Mouse (Mus musculus) c-Kit-positive CD71-positive TER-119-positive erythroid progenitor cells, embryonic 14.5 days (primary cell): Measurements from ENCODE around the gene Nanos1.

Experiments
- DNase-seq: peaks from one replicate; pipeline ENCODE4 v3.0.0-alpha.2; 2013; ENCODE audit warnings: low spot score

Gene Nanos1

GRCm38 (mm10) chr19:60755438-60756191 lies at the start of gene Nanos1:
Gene Nanos1 (plus strand): TSS chr19:60755987.
- DNase-seq: peak; percentile 85

- peak; percentile 66 for DNase-seq
Measured at GRCm38 (mm10) chr19:60709193-60709900, 46.4 kb upstream of the Nanos1 start.

- no peak for DNase-seq
Measured at GRCm38 (mm10) chr19:60710196-60710595, 45.6 kb upstream of the Nanos1 start.

- no peak for DNase-seq
Measured at GRCm38 (mm10) chr19:60712577-60712976, 43.2 kb upstream of the Nanos1 start.

- no peak for DNase-seq
Measured at GRCm38 (mm10) chr19:60716381-60716780, 39.4 kb upstream of the Nanos1 start.

GRCm38 (mm10) chr19:60730281-60730852 lies 25.4 kb upstream of the Nanos1 start:
- peak; percentile 79 for DNase-seq

- no peak for DNase-seq
Measured at GRCm38 (mm10) chr19:60731299-60731698, 24.5 kb upstream of the Nanos1 start.

- no peak for DNase-seq
Measured at GRCm38 (mm10) chr19:60731966-60732365, 23.8 kb upstream of the Nanos1 start.

GRCm38 (mm10) chr19:60740560-60740959 lies 15.2 kb upstream of the Nanos1 start:
- no peak for DNase-seq

GRCm38 (mm10) chr19:60743767-60744547 lies 11.8 kb upstream of the Nanos1 start:
- peak; percentile 85 for DNase-seq

- DNase-seq: no peak
Measured at GRCm38 (mm10) chr19:60747801-60748200, 8.0 kb upstream of the Nanos1 start.

- peak; percentile 50 for DNase-seq
Measured at GRCm38 (mm10) chr19:60756192-60757098, 658 bp downstream of the Nanos1 start.

- DNase-seq: no peak
Measured at GRCm38 (mm10) chr19:60757099-60757785, 1.5 kb downstream of the Nanos1 start.

GRCm38 (mm10) chr19:60758896-60759835 lies 3.4 kb downstream of the Nanos1 start:
- DNase-seq: no peak

- DNase-seq: no peak
Measured at GRCm38 (mm10) chr19:60773366-60773765, 17.6 kb downstream of the Nanos1 start.

- no peak for DNase-seq
Measured at GRCm38 (mm10) chr19:60782034-60782433, 26.2 kb downstream of the Nanos1 start.

GRCm38 (mm10) chr19:60784712-60785111 lies 28.9 kb downstream of the Nanos1 start:
- no peak for DNase-seq

GRCm38 (mm10) chr19:60787465-60788150 lies 31.8 kb downstream of the Nanos1 start:
- no peak for DNase-seq
